Mouse (Mus musculus) lung, embryonic 14.5 days (tissue): ENCODE measurements at regions not wholly inside any gene's neighbourhood (a gene's known extent, or its start where the extent isn't known, plus 50 kb on each side); places are given as distances from the start of the nearest gene placed in this dataset.
"Not testable (repeated sequence)": the region's sequence is repeated elsewhere in the genome, so short reads cannot be mapped to it uniquely, and the experiment has no call there.

Experiments
- ATAC-seq: fragments of 200-750 bp; cut with Nextera tagmentation; 2 replicates; pipeline ENCODE4 v1.8.0; 2017; ENCODE audit warnings: mild to moderate bottlenecking, moderate TSS enrichment, moderate library complexity; ENCODE audit not compliant: insufficient read depth
- DNase-seq: peaks from one replicate; pipeline ENCODE4 v3.0.0-alpha.2; 2015
- H3K27ac ChIP-seq: fragments of 300-500 bp; sonication (generic); 2 replicates; pipeline ENCODE4 v1.5.1; 2014; ENCODE audit warnings: low read depth, mild to moderate bottlenecking, moderate library complexity
- H3K27me3 ChIP-seq: fragments of 300-500 bp; sonication (generic); 2 replicates; pipeline ENCODE4 v1.6.1; 2014; ENCODE audit warnings: low read length, control low read depth; ENCODE audit not compliant: insufficient read depth
- H3K36me3 ChIP-seq: fragments of 300-500 bp; sonication (generic); 2 replicates; pipeline ENCODE4 v1.6.1; 2014; ENCODE audit warnings: control low read depth; ENCODE audit not compliant: insufficient read depth
- H3K4me1 ChIP-seq: fragments of 300-500 bp; sonication (generic); 2 replicates; pipeline ENCODE4 v1.6.1; 2014; ENCODE audit warnings: antibody characterized with exemption, control low read depth; ENCODE audit not compliant: insufficient read depth
- H3K4me2 ChIP-seq: fragments of 300-500 bp; sonication (generic); 2 replicates; pipeline ENCODE4 v1.6.1; 2014; ENCODE audit warnings: mild to moderate bottlenecking
- H3K4me3 ChIP-seq: fragments of 300-500 bp; sonication (generic); 2 replicates; pipeline ENCODE4 v1.5.1; 2014; ENCODE audit warnings: low read depth, low read length
- H3K9ac ChIP-seq: fragments of 300-500 bp; sonication (generic); 2 replicates; pipeline ENCODE4 v1.6.1; 2014
- H3K9me3 ChIP-seq: fragments of 300-500 bp; sonication (generic); 2 replicates; pipeline ENCODE4 v1.6.1; 2016; ENCODE audit warnings: low read depth, low read length, control low read depth
- CTCF ChIP-seq: IDR thresholded peaks from 2 replicates; pipeline ENCODE4 v1.5.1; 2016; ENCODE audit warnings: antibody characterized with exemption, low read depth
- WGBS: fragments of 180-500 bp; shearing (Covaris S2); extraction: QIAGEN DNeasy Blood & Tissue Kit; methylation state at CpG from one replicate; pipeline ENCODE4 v1.1.7; 2014; 5-methylcytosine and 5-hydroxymethylcytosine counted together

- Histone ChIP-seq H3K4me2 (no peak overlapping the region), H3K4me1 (peaks cover 14% of the 10 kb centered on the region; the same call in 1 of the 2 replicates), H3K9ac (no peak overlapping the region), H3K27ac (peak overlapping the region; percentile 24; the same call in 1 of the 2 replicates), H3K36me3 (no peaks in the 10 kb centered on the region), H3K27me3 (no peaks in the 10 kb centered on the region), H3K9me3 (no peaks in the 10 kb centered on the region), H3K4me3 (no peak overlapping the region)
- peak; percentile 45; the same call in 1 of the 2 replicates for ATAC-seq
- no peak for TF ChIP-seq CTCF
- 35% methylated on average over 8 of the region's 8 CpGs for WGBS
- peak; percentile 65 for DNase-seq
Measured at GRCm38 (mm10) chr2:17858326-17858725, 127.1 kb upstream of the Nebl start.

DNA sequence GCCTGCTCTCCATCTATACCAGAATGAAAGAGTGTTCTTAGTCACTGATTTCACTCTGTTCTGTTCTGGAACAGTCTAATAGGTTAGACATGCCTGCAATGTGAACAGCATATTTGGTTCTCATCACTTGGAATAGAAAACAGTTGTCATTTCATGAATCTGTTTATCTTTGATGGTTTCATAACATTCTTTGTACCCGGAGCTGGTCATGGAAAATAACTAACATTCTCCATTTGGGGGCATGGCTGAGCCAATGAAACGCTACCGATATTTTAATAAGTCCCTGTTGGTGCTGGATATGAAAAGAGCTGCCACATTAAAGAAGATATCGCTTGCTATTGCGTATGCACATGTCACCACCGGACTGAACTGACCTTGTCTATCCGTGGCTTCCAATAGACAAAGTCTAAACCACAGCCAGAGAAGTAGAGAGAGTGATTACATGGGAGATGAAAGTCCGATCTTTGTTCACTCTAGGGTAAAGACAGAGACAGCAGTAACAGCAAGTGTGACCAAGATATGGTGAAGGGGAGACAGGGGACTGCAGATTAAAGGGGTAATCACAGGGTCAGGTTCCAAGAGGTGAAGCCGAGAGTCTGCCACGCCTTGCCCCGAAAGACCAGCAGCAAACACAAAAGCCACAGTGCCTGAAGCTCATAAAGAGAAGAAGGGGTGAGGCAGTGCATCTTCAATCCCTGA is 124.5 kb upstream of the Nebl start:
- no peak for TF ChIP-seq CTCF
- peak; percentile 48 for DNase-seq

GRCm38 (mm10) chr2:17854088-17854487 is 122.8 kb upstream of the Nebl start:
- Histone ChIP-seq H3K9me3 (no peaks in the 10 kb centered on the region), H3K4me3 (no peak overlapping the region), H3K4me1 (peaks cover 18% of the 10 kb centered on the region; the same call in 1 of the 2 replicates), H3K36me3 (no peaks in the 10 kb centered on the region), H3K4me2 (no peak overlapping the region), H3K27me3 (no peaks in the 10 kb centered on the region), H3K27ac (no peak overlapping the region), H3K9ac (no peak overlapping the region)
- DNase-seq (no peak), ATAC-seq (no peak)
- no peak for TF ChIP-seq CTCF
- whole genome bisulfite sequencing = 49% methylated on average over 3 of the region's 3 CpGs

More for the DNA sequence above, 124.5 kb upstream of the Nebl start:
- H3K9me3 ChIP-seq = no peaks in the 10 kb centered on the region
- no peak overlapping the region for H3K27ac ChIP-seq
- 73% methylated on average over 11 of the region's 11 CpGs for WGBS
- no peak overlapping the region for H3K4me2 ChIP-seq
- H3K4me1 ChIP-seq = peaks cover 19% of the 10 kb centered on the region; the same call in 1 of the 2 replicates
- H3K9ac ChIP-seq = no peak overlapping the region
- H3K4me3 ChIP-seq = no peak overlapping the region
- H3K27me3 ChIP-seq = no peaks in the 10 kb centered on the region
- ATAC-seq = no peak
- no peaks in the 10 kb centered on the region for H3K36me3 ChIP-seq

DNA sequence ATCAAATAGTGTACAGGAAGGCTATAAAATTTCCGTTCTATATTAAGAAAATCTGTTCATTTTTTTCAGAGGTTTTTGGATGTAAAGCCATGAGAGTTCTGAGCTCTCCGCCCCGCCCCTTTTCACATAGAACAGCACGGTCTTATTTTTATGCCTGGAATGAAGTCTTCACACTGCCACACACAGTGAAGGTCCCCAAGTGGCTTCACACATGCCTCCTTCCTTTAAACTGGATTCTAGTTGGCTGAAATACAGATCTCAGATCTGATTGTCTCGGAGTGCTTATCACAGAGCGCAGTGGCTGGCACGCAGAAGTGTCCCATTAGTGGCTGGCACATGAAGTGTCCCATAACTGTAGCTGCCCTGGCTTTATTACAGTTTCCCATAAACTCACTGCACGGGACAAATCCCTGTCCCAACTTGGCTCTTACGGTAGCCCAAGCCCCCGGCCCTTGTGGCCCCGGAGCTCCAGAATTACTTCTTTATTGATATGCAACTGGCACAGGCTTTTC is 122.3 kb upstream of the Nebl start:
- peak; percentile 38 for DNase-seq
- H3K36me3 ChIP-seq = no peaks in the 10 kb centered on the region
- 37% methylated on average over 11 of the region's 11 CpGs for WGBS
- H3K27ac ChIP-seq = no peak overlapping the region
- H3K9me3 ChIP-seq = no peaks in the 10 kb centered on the region
- no peak for TF ChIP-seq CTCF
- 0 out of 2 replicates have a peak, but pooled peaks have one; percentile 39 for ATAC-seq
- peak overlapping the region; percentile 48; the same call in 1 of the 2 replicates for H3K4me2 ChIP-seq
- no peak overlapping the region for H3K9ac ChIP-seq
- no peak overlapping the region for H3K4me3 ChIP-seq
- H3K27me3 ChIP-seq = no peaks in the 10 kb centered on the region
- peaks cover 18% of the 10 kb centered on the region; the same call in 1 of the 2 replicates for H3K4me1 ChIP-seq

DNA sequence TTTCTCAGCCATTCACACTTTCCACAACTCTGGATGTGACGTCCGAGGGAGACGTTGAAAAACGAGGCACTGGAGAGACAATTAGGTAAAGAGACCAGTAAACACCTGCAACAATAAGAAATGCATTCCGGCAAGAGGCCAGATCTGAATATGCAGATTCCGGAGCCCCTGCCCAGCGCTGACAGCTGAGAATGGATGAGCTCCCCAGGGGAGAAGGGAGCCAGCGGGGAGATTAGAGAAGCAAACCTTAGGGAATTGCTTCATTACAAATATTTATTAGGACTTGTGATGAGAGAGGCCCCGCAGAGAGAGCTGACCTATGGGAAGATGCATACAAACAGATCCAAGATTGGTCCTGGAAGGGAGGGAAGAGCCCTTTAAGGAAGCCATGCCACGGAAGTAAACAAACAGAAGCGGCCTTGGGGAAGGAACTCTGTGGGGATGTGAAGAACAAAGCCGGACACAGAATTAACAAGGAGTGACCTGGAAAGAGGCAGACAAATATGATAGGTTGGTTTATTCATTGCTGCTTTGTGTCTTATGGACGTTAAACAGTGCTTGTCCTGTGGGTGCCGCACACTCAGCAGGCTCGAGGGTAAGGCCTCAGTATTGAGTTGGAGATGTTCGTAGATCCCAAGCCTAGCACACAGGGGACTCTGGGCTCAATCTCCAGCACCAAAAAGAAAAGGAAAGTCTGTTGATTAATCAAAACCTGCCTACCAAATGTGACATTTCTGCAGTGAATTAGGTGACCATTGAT is 121.7 kb upstream of the Nebl start:
- DNase-seq (peak; percentile 51), ATAC-seq (no peak)
- peaks cover 11% of the 10 kb centered on the region; the same call in 1 of the 2 replicates for H3K4me1 ChIP-seq
- H3K9me3 ChIP-seq = no peaks in the 10 kb centered on the region
- no peak for TF ChIP-seq CTCF
- no peak overlapping the region for H3K27ac ChIP-seq
- H3K36me3 ChIP-seq = no peaks in the 10 kb centered on the region
- H3K4me3 ChIP-seq = peak overlapping the region; percentile 13; the same call in 1 of the 2 replicates
- H3K9ac ChIP-seq = no peak overlapping the region
- H3K4me2 ChIP-seq = peak overlapping the region; percentile 48
- H3K27me3 ChIP-seq = no peaks in the 10 kb centered on the region
- 8% methylated on average over 16 of the region's 16 CpGs for WGBS

DNA sequence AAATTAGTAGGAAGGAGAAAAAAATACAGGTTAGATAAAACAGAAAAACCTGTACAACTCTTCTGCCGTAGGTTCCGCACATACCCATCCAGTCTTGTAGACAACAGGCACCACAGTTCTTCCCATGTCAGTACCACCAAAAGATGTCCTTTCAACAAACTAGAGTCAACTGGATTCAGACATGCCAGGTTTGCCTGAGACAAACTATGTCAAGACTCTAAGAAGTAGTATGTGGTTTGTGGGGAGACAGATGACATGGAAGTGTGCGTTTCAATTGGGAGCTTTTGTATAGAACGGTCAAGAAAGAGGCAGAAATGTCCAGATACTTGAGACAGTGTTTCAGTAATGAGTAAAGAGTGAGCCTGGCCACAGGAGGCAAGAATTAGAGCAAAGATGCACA is 119.5 kb upstream of the Nebl start:
- H3K9me3 ChIP-seq = no peaks in the 10 kb centered on the region
- no peak for ATAC-seq
- no peak overlapping the region for H3K4me3 ChIP-seq
- no peak for DNase-seq
- H3K36me3 ChIP-seq = no peaks in the 10 kb centered on the region
- no peak for TF ChIP-seq CTCF
- 90% methylated on average over 4 of the region's 4 CpGs for WGBS
- H3K27ac ChIP-seq = no peak overlapping the region
- H3K9ac ChIP-seq = no peak overlapping the region
- H3K27me3 ChIP-seq = no peaks in the 10 kb centered on the region
- peaks cover 11% of the 10 kb centered on the region; the same call in 1 of the 2 replicates for H3K4me1 ChIP-seq
- H3K4me2 ChIP-seq = no peak overlapping the region

DNA sequence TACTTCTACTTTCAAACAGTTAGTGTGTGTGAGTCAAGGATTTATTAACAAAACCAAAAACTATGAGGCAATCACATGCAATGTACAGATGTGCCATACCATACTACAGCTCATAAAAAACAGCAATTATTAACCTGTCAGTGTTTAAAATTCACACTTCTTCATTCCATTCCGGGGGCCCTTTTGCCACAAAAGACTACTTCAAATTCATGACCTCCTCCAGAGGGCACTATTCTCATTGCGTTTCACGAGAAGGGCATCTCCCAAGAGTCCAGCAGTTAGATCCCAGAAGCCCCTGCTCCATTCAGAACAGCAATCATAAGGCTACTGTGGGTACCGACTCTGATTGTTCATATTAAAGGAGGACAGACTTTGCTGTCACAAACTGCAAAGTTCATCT is 118.0 kb upstream of the Nebl start:
- DNase-seq (peak; percentile 81), ATAC-seq (peak; percentile 47; the same call in 1 of the 2 replicates)
- H3K9me3 ChIP-seq = no peaks in the 10 kb centered on the region

DNA sequence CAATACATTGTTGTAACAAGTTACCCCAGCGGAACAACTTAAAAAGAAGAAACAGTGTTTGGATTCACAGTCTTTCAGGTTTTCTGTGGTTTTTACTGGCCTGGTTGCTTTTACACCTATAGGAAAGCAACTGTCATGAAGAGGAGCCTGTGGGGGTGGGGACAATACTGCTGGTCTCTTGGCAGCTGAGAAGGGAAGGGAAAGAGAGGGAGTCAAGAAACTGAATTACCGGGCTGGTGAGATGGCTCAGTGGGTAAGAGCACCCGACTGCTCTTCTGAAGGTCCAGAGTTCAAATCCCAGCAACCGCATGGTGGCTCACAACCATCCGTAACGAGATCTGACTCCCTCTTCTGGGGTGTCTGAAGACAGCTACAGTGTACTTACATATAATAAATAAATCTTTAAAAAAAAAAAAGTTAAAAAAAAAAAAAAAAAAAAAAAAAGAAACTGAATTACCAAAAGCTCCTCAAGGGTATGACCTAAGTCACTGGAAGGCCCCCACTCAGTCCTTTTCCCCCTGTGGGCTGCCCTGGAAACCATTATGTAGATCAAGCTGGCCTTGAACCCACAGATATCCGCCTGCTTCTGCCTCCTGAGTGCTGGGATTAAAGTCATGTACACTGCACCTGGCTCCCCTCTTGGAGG is 114.3 kb upstream of the Nebl start:
- not testable (repeated sequence) for H3K4me2 ChIP-seq, H3K27ac ChIP-seq, H3K27me3 ChIP-seq, H3K9ac ChIP-seq, H3K4me3 ChIP-seq, H3K4me1 ChIP-seq, DNase-seq, H3K36me3 ChIP-seq, ATAC-seq, H3K9me3 ChIP-seq
- WGBS = 76% methylated on average over 5 of the region's 7 CpGs

More for the DNA sequence above, 118.0 kb upstream of the Nebl start:
- no peak overlapping the region for H3K4me3 ChIP-seq
- H3K4me2 ChIP-seq = no peak overlapping the region
- peaks cover 11% of the 10 kb centered on the region; the same call in 1 of the 2 replicates for H3K4me1 ChIP-seq
- no peaks in the 10 kb centered on the region for H3K27me3 ChIP-seq
- H3K9ac ChIP-seq = no peak overlapping the region
- H3K27ac ChIP-seq = no peak overlapping the region
- H3K36me3 ChIP-seq = no peaks in the 10 kb centered on the region
- 22% methylated on average over 4 of the region's 4 CpGs for WGBS
- peak; percentile 47 for TF ChIP-seq CTCF
